Mouse (Mus musculus) T-helper 17 cell (primary cell): ENCODE data around the gene Stx16.

Experiments
- in situ Hi-C, 2 experiments: fragments of 300-600 bp; cut with MboI, MseI; formaldehyde crosslinking; loops; 1 replicate in 1 of 2; 2 replicates in 1 of 2; pipeline ENCODE4 v1.15.1; 2025; ENCODE audit warnings: high pct_unique_total_duplicates in 2 of 2

Gene Stx16

DNA sequence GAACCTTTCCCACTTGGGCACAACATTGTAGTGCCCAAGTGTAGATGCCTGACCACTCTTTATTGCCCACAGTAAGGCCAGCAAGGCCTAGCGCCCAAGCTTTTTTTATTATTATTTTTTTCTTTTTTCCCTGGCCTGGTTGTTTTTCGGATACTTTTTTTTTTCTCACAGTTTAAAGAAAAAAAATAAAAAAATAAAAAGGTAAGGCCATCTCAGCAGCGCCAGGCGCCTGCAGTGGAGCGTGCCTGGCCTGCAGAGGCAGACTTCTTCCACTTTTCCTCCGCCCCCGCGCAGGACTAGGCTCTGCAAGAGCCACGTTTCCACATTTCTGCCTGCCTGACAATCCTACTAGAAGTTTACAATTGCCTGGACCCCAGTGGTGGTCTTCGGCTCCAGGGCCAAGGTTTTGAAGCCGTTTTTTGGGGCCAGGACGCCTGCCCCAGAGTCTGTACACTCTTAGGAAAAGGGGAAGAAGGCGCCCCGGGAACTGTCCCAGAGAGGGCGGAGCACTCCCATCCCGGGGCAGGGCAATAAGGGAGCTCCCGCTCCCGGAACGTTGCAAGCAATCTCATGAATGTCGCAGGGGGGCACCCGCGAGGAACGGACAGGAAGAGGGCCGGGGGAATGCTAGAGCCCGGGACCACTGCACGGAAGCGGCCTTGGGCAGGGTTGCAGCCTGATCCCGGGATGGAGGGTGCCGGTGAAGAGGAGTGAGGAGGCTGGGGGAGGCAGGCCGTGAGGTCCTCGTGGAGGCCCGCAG lies at the start of gene Stx16:
Gene Stx16 (plus strand): TSS at position 636 of the 760 bp plus-strand sequence.
- in situ Hi-C loops, result loop anchor here in 1 of 2 experiments (5.0 kb wide), 1 partner anchor 36 kb away; the partner anchor contains the start of gene Npepl1

DNA sequence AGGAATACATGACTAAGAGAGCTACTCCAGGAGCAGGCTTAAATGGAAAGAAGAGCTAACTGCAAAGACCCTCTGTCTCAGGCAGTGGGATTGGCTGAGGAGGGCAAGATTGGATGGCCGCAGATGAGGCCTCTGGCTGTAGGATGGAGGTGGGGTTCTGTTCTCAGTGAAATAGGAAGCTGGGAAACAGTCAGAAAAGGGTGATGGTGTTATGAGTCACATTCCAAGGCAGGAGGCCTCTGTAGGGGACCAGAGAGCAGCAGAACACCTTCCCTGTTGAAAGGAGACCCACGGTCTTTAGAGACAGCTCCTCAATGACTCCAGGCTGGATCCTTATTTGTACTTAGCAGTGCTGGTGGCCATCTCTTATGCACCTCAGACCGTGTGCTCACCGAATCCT lies 49.7 kb upstream of the Stx16 start:
- in situ Hi-C loops, result no loop called here

DNA sequence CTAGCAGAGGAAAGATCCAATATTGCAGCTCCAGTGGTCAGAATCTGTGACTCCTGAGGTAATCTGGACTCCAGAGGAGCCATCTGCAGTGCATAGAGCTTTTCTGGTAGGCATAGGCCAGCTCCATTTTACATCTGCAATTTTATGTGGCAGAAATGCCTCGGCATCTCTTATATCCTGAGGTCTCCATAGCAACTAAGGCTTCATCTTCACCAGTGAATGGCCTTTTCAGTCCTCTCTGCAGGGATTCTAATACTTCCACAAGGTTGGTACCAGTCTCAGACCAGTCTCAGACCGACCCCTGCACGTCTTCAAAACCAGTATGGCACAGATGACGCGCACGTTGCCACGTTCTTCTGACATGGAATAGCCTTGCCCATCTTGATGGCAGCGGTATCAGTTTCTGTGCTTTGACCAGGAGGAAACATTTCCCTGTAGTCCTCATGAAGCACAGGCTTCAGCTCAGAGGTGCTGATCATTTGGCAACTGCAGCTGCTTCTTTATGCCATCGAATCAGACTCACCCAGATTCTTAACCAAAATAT lies 42.8 kb upstream of the Stx16 start:
- in situ Hi-C loops, result no loop called here

DNA sequence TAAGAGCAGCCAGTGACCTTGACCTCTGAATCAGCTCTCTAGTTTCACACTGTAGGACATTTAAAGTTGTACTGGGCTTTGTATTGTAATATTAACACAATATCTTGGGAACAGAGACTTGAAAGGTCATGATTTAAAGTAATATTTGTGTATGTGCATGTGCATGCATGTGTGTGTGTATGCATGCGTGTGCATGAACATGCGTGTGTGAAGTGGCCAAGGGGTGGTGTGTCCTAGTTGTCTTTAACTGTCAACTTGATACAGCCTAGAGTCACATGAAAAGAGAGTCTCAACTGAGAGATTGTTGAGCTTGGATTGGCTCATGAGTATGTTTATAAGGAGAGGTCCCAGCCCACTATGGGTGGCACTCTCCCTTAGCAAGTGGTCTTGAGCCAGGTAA lies 28.5 kb upstream of the Stx16 start:
- in situ Hi-C loops, result no loop called here

DNA sequence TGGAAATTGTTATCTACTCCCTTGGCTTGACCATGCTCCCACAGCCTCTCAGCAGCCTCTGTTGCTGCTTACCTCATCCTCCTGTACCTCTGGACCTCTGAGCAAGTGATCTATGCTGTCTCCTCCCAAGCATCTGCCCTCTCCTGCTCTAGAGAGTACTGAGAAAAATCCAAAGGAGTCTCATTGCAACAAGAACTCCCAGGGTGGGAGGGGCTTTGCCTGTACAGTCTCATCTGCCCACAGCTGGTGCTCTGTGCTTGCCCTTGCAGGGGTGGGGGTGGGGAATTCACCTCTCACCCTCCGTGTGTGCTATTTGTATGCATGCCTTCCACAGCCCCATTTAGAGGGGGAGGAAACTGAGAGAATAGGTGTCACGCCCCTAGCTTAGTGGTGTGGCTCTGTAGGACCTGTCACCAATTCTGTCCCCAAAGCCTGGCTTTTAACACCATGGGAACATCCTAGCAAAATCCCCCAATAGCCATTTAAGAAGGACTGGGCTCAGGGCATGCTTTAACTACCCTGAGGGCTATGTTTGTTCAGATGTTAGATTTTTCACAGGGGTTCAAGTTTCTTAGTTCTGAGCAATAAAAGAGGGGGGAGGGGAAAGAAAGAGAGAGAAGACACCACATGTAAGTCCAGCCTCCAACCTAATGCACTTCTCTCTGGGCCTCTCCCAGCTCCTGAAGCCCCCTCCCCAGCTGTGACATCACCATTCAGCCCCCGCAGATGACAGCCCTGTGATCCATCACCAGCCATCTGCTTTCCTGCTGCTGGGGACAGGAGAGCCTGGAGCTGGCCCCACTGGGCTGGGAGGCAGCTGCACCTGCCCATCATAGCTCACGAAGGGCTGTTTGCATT lies 26.4 kb upstream of the Stx16 start:
- in situ Hi-C loops, result no loop called here

DNA sequence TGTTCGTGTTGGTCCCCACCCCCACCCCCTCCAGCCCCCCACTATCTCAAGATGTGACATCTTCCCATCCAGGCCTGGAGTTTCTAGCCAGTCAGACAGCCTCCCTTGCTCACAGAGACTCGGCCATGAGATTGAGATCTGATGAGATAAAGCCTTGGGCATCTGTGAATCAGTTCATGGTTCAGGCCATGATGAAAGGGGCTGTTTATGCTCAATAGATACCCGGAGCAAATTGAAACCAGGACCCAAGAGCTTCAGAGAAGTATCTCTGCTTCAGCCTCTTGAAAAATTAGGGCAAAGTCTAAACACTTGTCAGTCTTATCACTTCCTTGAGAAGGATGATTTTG lies 25.8 kb upstream of the Stx16 start:
- in situ Hi-C loops, result no loop called here

DNA sequence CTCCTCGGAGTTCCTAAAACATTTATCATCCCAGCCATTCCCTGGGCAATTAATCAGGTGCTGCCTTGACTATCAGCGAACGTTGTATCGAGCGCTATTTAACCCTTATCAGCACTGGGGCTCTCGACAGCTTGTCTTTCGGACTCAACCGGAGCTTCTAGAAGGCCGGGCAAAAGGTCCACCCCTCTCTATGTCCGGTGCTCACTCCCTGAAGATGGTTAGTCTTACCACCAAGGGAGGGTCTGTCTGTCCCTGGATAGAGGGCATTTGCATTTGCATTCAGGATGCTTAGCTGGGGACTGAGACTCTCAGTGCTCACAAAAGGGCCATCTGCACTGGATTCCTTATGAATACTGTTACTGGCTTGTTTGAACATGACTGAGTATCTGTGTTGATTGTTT lies 25.0 kb upstream of the Stx16 start:
- in situ Hi-C loops, result no loop called here

DNA sequence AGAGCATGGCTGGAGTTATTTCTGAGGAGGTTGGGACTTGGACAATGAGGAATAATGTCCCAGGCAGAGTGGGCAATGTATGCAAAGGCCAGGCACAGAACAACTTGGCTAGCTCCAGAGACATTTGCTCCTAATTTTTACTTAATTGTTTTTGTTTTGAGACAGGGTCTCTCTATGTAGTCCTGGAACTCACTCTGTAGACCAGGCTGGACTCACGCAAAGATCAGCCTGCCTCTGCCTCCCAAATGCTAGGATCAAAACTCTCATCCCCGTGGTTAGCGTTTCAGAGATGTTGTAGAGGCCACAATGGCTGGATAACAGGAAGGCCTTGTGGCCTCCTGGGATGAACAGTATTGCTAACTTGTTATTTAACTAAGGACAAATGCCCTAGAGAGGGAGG lies 21.6 kb upstream of the Stx16 start:
- in situ Hi-C loops, result no loop called here

DNA sequence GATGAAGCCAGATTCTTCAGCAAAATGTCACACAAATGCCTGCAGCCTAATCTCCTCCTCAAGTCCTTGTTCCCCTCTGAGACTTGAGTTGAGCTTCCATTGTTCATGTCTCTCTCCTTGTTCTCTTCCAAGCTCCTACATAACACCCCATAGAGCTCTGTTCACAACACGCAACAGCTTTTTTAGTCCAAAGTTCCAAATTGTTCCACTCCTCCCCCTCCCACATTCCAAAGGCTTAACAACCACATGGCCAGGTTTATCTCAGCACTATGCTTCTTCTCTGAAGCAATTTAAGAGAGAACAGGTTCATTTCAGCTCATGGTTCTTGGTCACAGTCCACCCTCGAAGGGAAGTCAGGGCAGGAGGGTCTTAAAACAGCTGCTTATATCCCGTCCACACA lies 18.4 kb upstream of the Stx16 start:
- in situ Hi-C loops, result no loop called here

DNA sequence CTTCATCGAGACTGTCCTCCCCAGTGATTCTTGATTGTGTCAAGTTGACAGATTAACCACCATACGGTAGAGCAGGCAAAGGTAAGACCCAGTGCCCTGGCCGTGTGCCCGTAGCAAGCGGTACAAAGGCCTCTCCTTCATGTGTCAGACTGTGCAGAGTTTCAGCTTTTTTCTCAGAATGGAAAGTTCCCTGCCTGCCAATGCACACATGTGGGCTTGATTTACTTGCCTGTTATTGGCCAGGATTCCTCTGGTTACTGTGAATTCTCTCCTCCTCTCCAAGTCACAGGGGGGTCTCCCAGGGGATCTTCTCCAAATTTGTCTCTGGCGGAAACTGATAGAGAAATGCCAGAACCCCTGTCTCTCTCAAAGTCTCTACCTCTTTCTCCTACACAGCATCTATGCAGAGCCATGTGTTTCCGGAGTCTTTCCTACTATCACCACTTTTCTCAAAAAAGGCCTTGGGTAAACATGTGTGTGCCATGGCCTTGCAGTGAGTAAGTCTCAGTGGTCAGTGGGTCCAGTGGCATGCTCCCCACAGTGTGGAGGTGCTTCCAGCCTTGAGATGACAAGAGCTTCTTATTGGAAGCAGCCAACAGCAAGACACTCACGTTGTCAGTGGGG lies 17.7 kb upstream of the Stx16 start:
- in situ Hi-C loops, result no loop called here

DNA sequence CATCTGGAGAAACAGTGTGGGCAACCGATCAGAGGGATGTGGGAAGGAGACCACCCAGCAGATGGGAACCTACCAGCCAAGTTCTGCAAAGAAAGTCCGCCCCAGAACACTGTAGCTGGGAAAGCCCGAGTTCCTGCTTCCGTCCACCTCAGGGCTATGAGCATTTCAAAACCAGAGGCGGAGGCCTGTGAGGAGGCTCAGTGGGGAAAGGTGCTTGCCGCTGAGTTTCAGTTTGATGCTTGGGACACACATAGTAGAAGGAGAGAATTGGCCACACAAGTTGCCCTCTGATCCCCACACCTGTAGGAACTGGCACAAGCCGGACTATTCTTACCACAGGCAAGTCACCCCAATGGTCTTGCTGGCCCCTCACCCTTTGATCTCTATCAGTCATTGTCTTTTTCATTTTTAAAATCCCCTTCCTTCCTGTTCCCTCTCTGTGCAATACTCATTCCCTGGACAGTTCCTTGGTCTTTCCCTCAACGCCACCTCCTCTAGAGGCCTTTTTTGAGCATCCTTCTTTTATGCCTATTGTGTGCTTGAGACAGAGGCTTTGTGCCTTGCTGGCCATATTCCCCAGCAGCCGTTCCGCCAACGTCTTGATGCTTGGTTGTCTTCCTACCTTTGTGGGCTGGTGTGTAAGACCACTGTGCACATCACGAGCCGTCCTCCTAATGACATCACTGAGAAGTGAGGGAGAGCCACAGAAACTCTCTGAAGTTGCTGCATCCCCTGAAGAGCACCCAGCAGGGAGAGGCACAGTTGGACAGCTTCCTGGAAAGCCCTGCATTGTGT lies 16.3 kb upstream of the Stx16 start:
- in situ Hi-C loops, result no loop called here

DNA sequence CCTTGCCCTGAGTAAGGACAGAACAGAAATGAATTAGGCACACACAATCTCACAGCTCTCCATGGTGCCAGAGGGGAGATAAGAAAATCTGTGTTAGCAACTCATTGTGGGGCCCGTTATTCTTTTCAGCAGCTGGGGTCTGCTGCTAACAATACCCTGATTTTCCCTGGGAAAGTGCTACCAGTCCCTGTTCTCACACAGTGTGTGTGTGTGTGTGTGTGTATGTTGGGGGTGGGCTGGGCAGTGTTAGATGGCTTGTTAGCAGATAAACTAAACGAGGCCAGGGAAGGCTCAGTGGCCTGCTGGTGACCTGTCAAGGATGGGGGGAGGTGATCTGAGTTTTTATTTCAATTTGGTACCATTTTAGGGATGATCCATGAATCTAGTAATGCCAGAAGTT lies 14.9 kb upstream of the Stx16 start:
- in situ Hi-C loops, result no loop called here

DNA sequence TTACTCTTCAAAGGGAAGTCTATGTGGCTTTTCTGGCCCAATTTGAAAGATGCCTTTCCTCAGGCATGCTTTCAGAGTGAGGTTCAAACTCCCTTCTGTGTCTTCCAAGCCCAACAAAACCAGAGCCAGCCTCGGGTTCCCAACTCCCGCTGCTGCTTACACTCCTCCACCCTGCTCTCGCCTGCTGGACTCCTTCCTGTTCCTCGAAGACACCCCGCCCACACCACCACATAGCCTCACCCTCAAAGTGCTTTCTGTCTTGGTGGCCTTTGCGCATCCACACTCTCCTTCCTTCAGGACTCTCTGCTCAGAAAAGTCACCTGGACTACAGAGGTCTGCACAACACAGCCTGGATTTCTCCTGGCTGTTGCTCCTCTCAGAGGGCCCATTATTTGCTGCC lies 13.0 kb upstream of the Stx16 start:
- in situ Hi-C loops, result no loop called here

DNA sequence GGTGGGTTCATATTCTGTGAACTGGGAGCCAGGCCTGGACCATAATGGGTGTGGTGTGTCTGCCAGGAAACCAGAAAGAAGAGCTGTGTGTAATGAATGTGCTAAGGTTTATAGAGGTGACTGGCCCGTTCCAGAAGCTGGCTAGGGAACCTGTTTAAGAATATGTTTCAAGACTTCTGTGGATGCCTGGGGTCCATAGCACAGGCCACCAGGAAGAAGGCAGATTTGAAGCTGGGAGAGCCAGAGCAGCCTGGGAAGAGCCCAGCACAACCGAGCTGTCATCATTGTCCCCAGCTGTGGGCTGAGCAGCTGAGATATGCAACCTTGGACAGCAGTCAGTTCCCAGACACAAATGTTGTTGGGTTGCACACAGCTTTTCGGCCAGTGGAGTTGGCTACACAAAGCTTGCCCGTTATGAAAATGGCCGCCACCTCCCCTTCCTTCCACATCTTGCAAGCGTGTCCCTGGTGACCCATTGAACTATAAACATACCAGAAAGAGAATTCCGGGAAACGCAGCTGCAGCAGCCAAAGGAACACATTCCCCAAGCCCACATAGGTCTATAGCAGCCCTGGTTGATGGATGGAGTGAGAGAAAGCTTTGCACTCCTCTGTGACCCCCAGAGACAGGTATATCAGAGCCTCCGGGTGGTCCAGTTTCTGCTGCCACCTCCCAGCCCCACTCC lies 12.4 kb upstream of the Stx16 start:
- in situ Hi-C loops, result no loop called here

DNA sequence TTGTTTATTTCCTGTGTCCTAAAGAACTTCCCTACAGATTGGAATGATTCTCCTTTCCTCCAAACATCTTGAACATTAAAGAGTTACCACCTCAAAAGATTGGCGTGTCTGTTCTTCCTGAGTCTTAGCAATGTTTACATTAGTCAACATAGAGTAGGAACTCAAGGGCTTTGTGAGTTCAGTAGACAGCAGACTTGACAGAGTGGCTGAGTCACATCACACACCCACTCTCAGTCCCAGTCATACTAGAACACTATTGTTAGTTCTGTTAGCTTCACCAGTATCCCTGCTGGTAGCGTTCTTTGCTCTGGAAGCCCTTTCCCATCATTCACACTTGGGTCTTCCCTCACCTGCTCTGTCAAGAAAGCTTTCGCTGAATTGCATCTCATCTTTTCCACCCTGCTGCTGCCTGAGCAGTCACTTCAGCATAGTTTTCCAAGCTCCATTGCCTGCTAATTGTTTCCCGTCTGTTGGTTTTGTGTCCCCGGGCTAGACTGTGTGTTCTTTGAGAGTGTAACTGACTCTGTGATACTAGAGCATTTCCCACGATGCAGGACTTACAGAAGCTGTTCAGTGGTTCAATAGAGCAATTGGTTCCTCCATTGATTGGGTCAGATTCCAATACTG lies 8.2 kb upstream of the Stx16 start:
- in situ Hi-C loops, result no loop called here

DNA sequence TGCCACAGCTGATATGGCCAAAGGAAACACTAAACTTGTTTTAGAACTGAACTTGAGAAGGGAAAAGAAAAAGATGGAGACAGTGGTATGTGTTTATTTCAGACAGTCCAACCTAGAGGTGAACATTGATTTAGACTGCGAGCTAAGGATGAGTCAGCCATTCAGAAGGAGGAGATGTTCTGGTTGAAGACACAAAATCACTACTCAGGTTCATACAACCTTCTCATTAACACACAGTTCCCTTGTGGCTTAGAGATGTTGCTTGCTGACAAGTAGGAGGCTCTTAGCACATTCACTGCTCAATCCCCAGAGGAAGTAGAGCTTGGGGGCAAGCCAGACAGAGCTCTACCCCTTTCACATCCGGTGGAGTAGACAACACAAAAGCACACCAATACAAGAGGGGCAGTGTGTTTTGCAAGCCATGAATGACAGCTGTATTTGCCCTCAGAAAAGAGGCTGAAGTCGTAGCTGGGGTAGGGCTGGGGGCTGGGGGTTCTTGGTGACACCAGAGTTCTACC lies 6.5 kb upstream of the Stx16 start:
- in situ Hi-C loops, result loop anchor here in 1 of 2 experiments (5.0 kb wide), 1 partner anchor 472 kb away; no protein-coding TSS in a partner anchor

DNA sequence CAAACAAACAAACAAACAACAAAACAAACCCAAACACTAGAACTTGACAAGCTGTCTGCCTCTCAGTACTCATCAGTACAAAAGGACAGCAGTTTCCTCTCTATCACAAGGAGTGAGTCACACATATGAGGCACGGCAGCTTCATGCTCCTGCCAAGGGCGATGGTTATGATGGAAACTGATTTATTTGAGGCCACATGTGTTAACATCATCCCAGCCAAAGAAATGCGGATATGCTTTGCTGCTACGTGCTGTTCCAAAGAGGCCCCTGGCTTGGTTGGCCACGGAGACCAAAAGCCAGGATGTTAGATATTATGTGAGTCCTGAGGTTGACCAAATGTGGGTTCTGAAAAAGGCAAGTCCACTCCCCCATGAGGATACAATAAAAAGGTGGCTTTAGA lies 4.7 kb upstream of the Stx16 start:
- in situ Hi-C loops, result loop anchor here in 1 of 2 experiments (5.0 kb wide), 1 partner anchor 474 kb away; no protein-coding TSS in a partner anchor

DNA sequence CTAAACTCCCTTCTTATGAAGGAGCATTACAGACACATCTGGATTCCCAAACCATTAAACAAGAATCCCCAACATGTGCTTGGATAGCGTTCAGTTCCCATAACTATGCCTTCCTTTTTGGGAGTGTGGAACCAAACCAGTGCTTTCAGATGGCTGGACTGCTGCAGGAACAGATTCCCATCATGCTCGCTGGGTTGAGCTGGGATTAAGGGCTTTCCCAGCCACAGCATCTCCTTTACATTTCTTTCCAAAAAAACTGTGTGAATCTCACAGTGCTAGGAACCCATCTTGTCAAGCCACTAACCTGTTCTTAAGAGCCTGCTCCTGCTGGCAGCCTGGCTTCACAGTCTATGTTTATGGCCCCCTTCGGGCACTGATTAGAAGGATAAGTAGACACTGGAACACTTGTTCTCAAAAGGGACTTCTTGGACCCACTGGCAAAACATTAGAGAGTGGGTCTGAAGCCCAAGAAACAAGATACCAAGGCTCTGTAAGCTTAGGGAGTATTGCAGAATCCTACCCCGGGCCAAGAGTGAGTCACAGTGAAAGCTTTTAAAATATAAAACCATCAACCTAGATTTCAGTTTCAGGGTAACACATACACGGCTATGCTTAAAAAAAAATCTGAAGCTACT lies 2.8 kb upstream of the Stx16 start:
- in situ Hi-C loops, result loop anchor here in 1 of 2 experiments (5.0 kb wide), 1 partner anchor 476 kb away; no protein-coding TSS in a partner anchor

DNA sequence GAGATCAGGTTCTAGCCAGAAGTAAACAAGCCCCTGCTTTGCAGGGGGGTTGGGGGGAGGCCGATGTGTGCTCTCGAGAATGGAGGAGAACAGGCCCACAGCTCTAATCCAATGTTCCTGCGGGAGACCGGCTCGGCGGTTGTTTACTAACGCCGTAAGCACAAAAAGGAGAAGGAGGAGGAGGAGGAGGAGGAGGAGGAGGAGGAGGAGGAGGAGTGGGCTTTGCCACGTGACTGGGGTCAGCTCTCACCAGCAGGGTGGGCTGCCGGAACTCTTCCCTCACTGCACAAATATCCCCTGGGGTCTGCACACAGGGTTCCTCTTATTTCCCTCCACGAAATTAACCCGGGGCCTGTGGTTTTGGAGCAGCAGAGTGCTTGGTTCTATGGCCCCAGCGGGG lies 1.5 kb upstream of the Stx16 start:
- in situ Hi-C loops, result loop anchor here (5.0 kb wide), 2 partner anchors 38 to 477 kb away; partner anchors contain the start of gene Npepl1 (in 1 of the 2)
